Mouse (Mus musculus) midbrain, embryonic 10.5 days (tissue): ENCODE measurements at regions not wholly inside any gene's neighbourhood (a gene's known extent, or its start where the extent isn't known, plus 50 kb on each side); places are given as distances from the start of the nearest gene placed in this dataset.
"Not testable (repeated sequence)": the region's sequence is repeated elsewhere in the genome, so short reads cannot be mapped to it uniquely, and the experiment has no call there.

Experiments
- DNase-seq: peaks from one replicate; pipeline ENCODE4 v3.0.0-alpha.2; 2017; ENCODE audit warnings: low spot score
- H3K27ac ChIP-seq: fragments of 300-500 bp; sonication (generic); replicated peaks from 2 replicates; pipeline ENCODE4 v1.5.1; 2016; ENCODE audit warnings: mild to moderate bottlenecking
- H3K27me3 ChIP-seq: fragments of 300-500 bp; sonication (generic); 2 replicates; pipeline ENCODE4 v1.6.1; 2016; ENCODE audit warnings: low read depth, mild to moderate bottlenecking; ENCODE audit not compliant: poor library complexity, severe bottlenecking
- H3K36me3 ChIP-seq: fragments of 300-500 bp; sonication (generic); 2 replicates; pipeline ENCODE4 v1.6.1; 2016; ENCODE audit warnings: mild to moderate bottlenecking, moderate library complexity
- H3K4me1 ChIP-seq: fragments of 300-500 bp; sonication (generic); 2 replicates; pipeline ENCODE4 v1.6.1; 2016
- H3K4me3 ChIP-seq: fragments of 300-500 bp; sonication (generic); 2 replicates; pipeline ENCODE4 v1.5.1; 2016; ENCODE audit warnings: mild to moderate bottlenecking, moderate library complexity
- H3K9me3 ChIP-seq: fragments of 300-500 bp; sonication (generic); replicated peaks from 2 replicates; pipeline ENCODE4 v1.6.1; 2016; ENCODE audit warnings: mild to moderate bottlenecking
- WGBS: fragments of 180-500 bp; shearing (Covaris S2); methylation state at CpG from one replicate; pipeline ENCODE4 v1.1.7; 2016; 5-methylcytosine and 5-hydroxymethylcytosine counted together

DNA sequence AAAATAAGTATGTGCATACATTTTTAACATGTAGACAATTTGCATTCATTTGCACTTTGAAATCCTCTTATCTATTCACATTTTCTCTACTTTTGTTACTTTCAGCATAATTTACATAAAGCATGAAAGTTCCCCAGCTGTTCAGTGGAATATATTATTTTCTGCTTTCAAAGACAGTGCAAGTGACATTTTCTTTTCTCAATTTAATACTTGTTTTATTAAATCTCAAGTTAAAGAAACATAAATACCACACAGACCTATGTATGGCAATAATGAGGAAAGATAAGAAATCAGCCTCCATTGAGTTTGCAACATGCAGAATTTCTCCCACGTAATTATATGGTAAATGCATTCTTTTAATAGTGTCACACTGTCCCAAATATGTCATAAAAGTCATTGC, 1168.1 kb upstream of the Gje1 start:
- DNase-seq, result no peak
- WGBS, result 82% methylated on average over 1 of the region's 1 CpGs
- Histone ChIP-seq H3K27me3 (no peaks in the 10 kb centered on the region), H3K36me3 (no peaks in the 10 kb centered on the region), H3K27ac (no peak overlapping the region), H3K9me3 (no peaks in the 10 kb centered on the region), H3K4me3 (no peak overlapping the region), H3K4me1 (no peaks in the 10 kb centered on the region)

GRCm38 (mm10) chr10:15868063-15868462, 1150.0 kb upstream of the Gje1 start:
- no peak overlapping the region for H3K4me3 ChIP-seq
- no peak for DNase-seq
- WGBS, result 77% methylated on average over 2 of the region's 2 CpGs

GRCm38 (mm10) chr10:15866931-15867330, 1148.9 kb upstream of the Gje1 start:
- H3K9me3 ChIP-seq, result no peaks in the 10 kb centered on the region
- H3K27me3 ChIP-seq, result no peaks in the 10 kb centered on the region
- no peaks in the 10 kb centered on the region for H3K36me3 ChIP-seq
- H3K4me1 ChIP-seq, result no peaks in the 10 kb centered on the region
- DNase-seq, result no peak
- no peak overlapping the region for H3K4me3 ChIP-seq
- H3K27ac ChIP-seq, result no peak overlapping the region

More at GRCm38 (mm10) chr10:15868063-15868462, 1150.0 kb upstream of the Gje1 start:
- no peaks in the 10 kb centered on the region for H3K27me3 ChIP-seq
- H3K9me3 ChIP-seq, result no peaks in the 10 kb centered on the region
- no peak overlapping the region for H3K27ac ChIP-seq
- no peaks in the 10 kb centered on the region for H3K4me1 ChIP-seq
- no peaks in the 10 kb centered on the region for H3K36me3 ChIP-seq

GRCm38 (mm10) chr10:15841381-15841780, 1123.4 kb upstream of the Gje1 start:
- H3K9me3 ChIP-seq, result no peaks in the 10 kb centered on the region
- no peaks in the 10 kb centered on the region for H3K36me3 ChIP-seq
- H3K27ac ChIP-seq, result no peak overlapping the region
- no peak overlapping the region for H3K4me3 ChIP-seq
- WGBS, result 85% methylated on average over 3 of the region's 3 CpGs
- DNase-seq, result no peak
- no peaks in the 10 kb centered on the region for H3K27me3 ChIP-seq
- no peaks in the 10 kb centered on the region for H3K4me1 ChIP-seq

- Histone ChIP-seq H3K4me3 (no peak overlapping the region), H3K36me3 (no peaks in the 10 kb centered on the region), H3K27ac (no peak overlapping the region), H3K9me3 (no peaks in the 10 kb centered on the region), H3K4me1 (no peaks in the 10 kb centered on the region), H3K27me3 (no peaks in the 10 kb centered on the region)
- 97% methylated on average over 2 of the region's 2 CpGs for WGBS
- no peak for DNase-seq
These were observed 1114.3 kb upstream of the Gje1 start for GRCm38 (mm10) chr10:15832338-15832737.

DNA sequence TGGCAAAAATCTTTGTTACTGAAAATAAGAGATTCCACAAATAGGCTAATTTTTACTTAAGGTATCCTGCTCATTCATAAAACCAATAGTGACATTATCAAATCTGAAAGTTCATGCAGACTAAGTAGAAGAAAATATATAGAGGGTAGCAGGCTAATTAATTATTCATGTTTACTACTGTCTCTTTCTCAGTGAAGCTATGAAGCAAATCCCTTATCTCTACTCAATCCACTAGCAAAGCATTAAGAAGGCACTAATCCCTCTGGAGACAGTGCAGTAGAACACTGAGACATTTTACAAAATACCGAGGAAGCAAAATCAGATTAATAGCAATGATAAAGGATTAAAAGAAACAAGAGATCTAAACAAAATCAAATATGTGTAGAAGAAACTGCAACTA, 1107.4 kb upstream of the Gje1 start:
- no peaks in the 10 kb centered on the region for H3K4me1 ChIP-seq
- 59% methylated on average over 1 of the region's 1 CpGs for WGBS
- no peak overlapping the region for H3K27ac ChIP-seq
- H3K9me3 ChIP-seq, result no peaks in the 10 kb centered on the region
- no peaks in the 10 kb centered on the region for H3K36me3 ChIP-seq
- no peaks in the 10 kb centered on the region for H3K27me3 ChIP-seq
- no peak overlapping the region for H3K4me3 ChIP-seq
- DNase-seq, result no peak

DNA sequence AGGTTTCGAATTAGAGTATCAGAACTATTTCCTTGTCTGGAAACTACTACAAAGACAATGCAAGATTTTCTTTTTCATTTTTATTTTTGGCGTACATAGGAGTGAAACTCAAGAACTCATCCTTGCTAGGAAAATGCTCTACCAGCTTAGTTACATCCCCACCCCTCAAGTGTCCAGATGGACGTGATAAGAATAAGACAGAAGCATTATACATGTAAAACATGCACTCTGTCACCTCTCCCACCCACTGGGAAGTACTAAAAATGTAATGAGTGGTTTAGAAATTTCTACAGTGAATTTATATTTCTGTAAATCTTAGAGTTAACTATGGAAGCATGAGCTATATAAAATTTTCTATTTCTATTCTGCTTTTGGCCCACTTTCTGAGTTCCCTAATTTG, 1089.3 kb upstream of the Gje1 start:
- H3K36me3 ChIP-seq, result no peaks in the 10 kb centered on the region
- no peaks in the 10 kb centered on the region for H3K4me1 ChIP-seq
- H3K27me3 ChIP-seq, result no peaks in the 10 kb centered on the region
- DNase-seq, result no peak
- H3K9me3 ChIP-seq, result no peaks in the 10 kb centered on the region
- no peak overlapping the region for H3K27ac ChIP-seq
- 89% methylated on average over 3 of the region's 3 CpGs for WGBS
- H3K4me3 ChIP-seq, result no peak overlapping the region

DNA sequence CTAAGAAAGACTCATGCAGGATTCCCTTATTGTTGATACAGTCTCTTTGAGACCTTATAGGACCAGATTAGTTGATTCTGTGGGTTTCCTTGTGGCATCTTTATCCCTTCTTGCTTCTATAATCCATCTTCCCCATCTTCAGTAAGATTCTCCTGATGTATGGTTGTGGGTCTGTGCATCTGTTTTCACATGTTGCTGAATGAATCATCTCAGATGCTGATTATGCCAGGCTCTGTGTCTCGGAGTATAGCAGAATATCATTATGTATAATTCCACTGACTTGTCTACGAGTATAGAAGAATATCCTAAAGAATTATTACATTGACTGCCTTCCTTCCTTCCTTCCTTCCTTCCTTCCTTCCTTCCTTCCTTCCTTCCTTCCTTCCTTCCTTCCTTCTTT, 1087.8 kb upstream of the Gje1 start:
- Histone ChIP-seq H3K36me3 (no peaks in the 10 kb centered on the region), H3K4me1 (no peaks in the 10 kb centered on the region), H3K27me3 (no peaks in the 10 kb centered on the region), H3K4me3 (no peak overlapping the region), H3K9me3 (no peaks in the 10 kb centered on the region), H3K27ac (no peak overlapping the region)
- WGBS, result 85% methylated on average over 2 of the region's 2 CpGs
- DNase-seq, result no peak

GRCm38 (mm10) chr10:15793185-15793584, 1075.2 kb upstream of the Gje1 start:
- not testable (repeated sequence) for H3K9me3 ChIP-seq, H3K4me3 ChIP-seq, H3K27ac ChIP-seq, H3K36me3 ChIP-seq, H3K27me3 ChIP-seq, DNase-seq
- peaks cover 22% of the 10 kb centered on the region for H3K4me1 ChIP-seq

GRCm38 (mm10) chr10:15791473-15792269, 1073.7 kb upstream of the Gje1 start:
- 0 out of 2 replicates have a peak, but pooled peaks cover 3% of the 10 kb centered on the region for H3K9me3 ChIP-seq
- no peaks in the 10 kb centered on the region for H3K36me3 ChIP-seq
- 35% methylated on average over 7 of the region's 7 CpGs for WGBS
- peak; percentile 12 for DNase-seq
- no peak overlapping the region for H3K4me3 ChIP-seq
- H3K4me1 ChIP-seq, result peaks cover 22% of the 10 kb centered on the region
- H3K27ac ChIP-seq, result 0 out of 2 replicates have a peak overlapping the region, but pooled peaks have one; percentile 49
- no peaks in the 10 kb centered on the region for H3K27me3 ChIP-seq

- H3K4me3 ChIP-seq, result no peak overlapping the region
- no peak for DNase-seq
- H3K4me1 ChIP-seq, result no peaks in the 10 kb centered on the region
- 75% methylated on average over 6 of the region's 6 CpGs for WGBS
- H3K36me3 ChIP-seq, result no peaks in the 10 kb centered on the region
- H3K27me3 ChIP-seq, result no peaks in the 10 kb centered on the region
- H3K9me3 ChIP-seq, result no peaks in the 10 kb centered on the region
- no peak overlapping the region for H3K27ac ChIP-seq
These were observed 1042.1 kb upstream of the Gje1 start for GRCm38 (mm10) chr10:15759983-15760723.

GRCm38 (mm10) chr10:15759576-15759975, 1041.6 kb upstream of the Gje1 start:
- Histone ChIP-seq H3K27me3 (no peaks in the 10 kb centered on the region), H3K4me1 (no peaks in the 10 kb centered on the region), H3K9me3 (no peaks in the 10 kb centered on the region), H3K4me3 (no peak overlapping the region), H3K36me3 (no peaks in the 10 kb centered on the region), H3K27ac (no peak overlapping the region)
- no peak for DNase-seq
- 72% methylated on average over 3 of the region's 3 CpGs for WGBS

- Histone ChIP-seq H3K36me3 (no peaks in the 10 kb centered on the region), H3K9me3 (no peaks in the 10 kb centered on the region), H3K27me3 (no peaks in the 10 kb centered on the region), H3K27ac (no peak overlapping the region), H3K4me3 (no peak overlapping the region), H3K4me1 (no peaks in the 10 kb centered on the region)
- DNase-seq, result no peak
- WGBS, result 46% methylated on average over 1 of the region's 1 CpGs
These were observed 1039.5 kb upstream of the Gje1 start for GRCm38 (mm10) chr10:15757503-15757902.
